Mouse (Mus musculus) neutrophil, adult 65 days (primary cell): ENCODE measurements around the gene Dek. TPM values are rescaled to one million over a fixed set of nuclear protein-coding genes. Genes with fewer than 3 reads are reported as not detected.

Experiments used
- total RNA-seq: library from RNA; stranded (reverse); gene quantifications from 2 replicates; pipeline ENCODE4 v1.2.4, GENCODE M21; 2023

Dek gene
- 155 and 216 TPM in 2 replicates for total RNA-seq

DNA sequence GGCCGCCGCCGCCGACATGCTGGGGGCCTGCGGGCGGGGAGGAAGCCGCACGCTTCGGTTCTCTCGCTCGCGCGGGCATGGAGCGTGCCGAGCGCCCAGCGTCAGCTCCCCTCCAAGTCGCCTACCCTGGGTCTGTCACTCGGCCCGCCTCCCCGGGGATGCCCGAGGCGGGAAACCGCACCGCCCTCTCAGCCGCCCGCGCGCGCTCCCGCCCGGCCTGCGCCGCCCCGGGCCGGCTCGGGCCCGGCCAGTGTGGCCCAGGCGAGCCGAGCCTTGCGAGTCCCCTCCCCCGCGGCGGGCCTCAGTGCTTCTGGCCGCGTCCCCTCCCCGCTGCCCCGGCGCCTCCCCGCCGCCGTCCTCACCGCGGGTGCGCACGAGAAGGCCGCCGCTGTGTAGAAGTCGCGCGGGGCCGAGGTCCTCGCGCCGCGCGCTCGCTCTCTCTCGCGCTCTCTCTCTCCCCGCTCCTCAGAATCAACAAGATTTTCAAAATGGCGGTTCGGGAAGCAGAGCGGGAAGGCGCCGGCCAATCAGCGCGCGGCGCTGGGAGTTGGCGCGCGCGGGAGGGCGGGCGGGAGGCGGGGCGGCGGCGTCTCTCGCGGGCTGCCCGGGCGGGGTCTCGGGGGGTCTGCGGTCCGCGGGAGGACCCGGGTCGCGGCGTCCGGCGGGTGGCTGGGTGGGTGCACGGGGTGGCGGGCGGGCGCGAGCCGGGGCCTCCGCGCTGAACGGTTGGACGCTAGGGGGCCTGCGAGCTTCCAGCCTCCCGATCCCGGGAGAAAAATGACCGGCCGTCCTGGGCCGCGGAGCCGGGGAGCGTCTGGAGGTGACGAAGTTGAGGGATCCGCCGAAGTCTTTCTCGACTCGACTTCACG, at the start of gene Dek:
TSS of gene Dek (minus strand) at position 491 of the 869 bp plus-strand sequence.

DNA sequence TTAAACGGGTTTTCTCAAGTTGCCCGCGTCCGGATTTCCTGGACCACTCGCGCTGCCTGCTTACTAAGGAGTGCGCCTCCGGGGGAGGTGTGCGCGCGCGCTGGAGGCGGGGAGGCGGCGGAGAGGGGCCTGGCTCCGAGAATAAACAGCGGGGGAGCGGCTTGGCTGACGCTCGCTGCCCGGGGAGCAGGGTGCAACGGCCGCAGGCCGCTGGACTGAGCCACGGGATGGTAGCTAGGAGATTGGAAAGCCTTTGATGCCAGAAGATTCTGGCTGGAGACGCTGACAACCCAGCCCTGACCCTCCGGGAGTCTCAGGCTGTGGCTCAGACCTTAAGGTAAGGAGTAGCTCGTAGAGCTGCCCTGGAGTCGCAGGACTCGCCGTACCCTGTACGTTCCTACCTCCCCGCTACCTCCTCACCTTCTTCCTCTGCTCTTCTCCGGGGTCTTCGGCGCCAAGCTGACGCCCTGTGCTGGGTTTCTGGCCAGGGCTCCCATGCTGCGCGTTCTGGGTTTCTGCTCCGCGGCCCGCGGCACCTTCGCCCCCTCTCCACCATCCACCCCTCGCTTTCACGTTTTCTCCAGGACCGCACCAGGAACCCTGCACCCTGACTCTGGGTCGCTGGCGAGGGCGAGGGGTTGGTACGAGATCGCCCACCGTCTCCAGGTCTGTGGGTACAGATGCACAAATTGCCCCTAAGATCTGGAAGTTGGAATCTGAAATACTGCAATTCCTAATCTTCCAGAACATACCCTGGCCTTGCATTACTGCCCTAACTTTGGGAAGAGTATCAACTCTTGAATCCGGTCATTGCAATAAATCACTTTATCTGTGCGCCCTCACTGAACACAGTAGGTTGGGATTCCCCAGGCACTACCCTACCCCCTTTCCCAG, 16.8 kb upstream of the Dek start, which contains the start of gene Rnf144b:
TSS of gene Rnf144b (plus strand) at position 120 of the 894 bp plus-strand sequence.

GRCm38 (mm10) chr13:47044617-47044947, 61.4 kb downstream of the Dek start, which contains the start of gene Tpmt:
Gene Tpmt (minus strand): TSS chr13:47044737.

GRCm38 (mm10) chr13:47043030-47043680, 62.8 kb downstream of the Dek start, which contains the start of gene Kdm1b:
Gene Kdm1b (plus strand): TSS chr13:47043499.

Other genes with a start within 250 kb of the Dek start
- gene Kif13a, start 176.3 kb downstream of the Dek start, total RNA-seq: 28.0 and 39.9 TPM in 2 replicates
- gene Nhlrc1, start 91.4 kb downstream of the Dek start, total RNA-seq: 0.32 and 0.34 TPM in 2 replicates
- gene Kdm1b, start 62.7 kb downstream of the Dek start, total RNA-seq: 5.0 and 6.6 TPM in 2 replicates
- gene Tpmt, start 61.5 kb downstream of the Dek start, total RNA-seq: 1.6 TPM in 1 of 2 replicates, not detected in the other
- gene Rnf144b, start 16.5 kb upstream of the Dek start, total RNA-seq: 14.6 and 19.5 TPM in 2 replicates